Comparison of ENCODE assay signal across 22 mouse cellular contexts in genomic region chr1:160397037-160397436, GRCm38 (mm10).
DNase-seq lines count a peak whose midpoint lies in the region; ATAC-seq and TF ChIP-seq lines count a peak whose summit lies in the region.
"Had no signal": no experiment of that assay in that cellular context is flagged by ENCODE, and none has a peak within 500 bp of the region (broad histone marks: within the 10 kb centered on the region; RNA-seq: fewer than 3 reads in every experiment).

No protein-coding gene starts in this region.

- H3K9ac ChIP-seq in lung, embryonic 14.5 days, result no peak overlapping the region
- H3K9ac ChIP-seq: embryonic facial prominence, embryonic 12.5 days; forebrain, embryonic 12.5 days; heart, embryonic 15.5 days; hindbrain, embryonic 14.5 days had no signal

- ATAC-seq in lung, embryonic 14.5 days (ENCODE audit: insufficient read depth), result 0 out of 2 replicates have a peak, but pooled peaks have one; percentile 56
- peak; percentile 82 for ATAC-seq in activated CD4-positive, CD25-positive, alpha-beta regulatory T cell, adult 4 months
- ATAC-seq in inflammation-experienced regulatory T-cells, adult 6 months, result peak; percentile 77
- ATAC-seq: forebrain, embryonic 16.5 days; Patski had no signal

- no peaks in the 10 kb centered on the region for H3K27me3 ChIP-seq in lung, embryonic 14.5 days (ENCODE audit: insufficient read depth, low read length)
- H3K27me3 ChIP-seq: embryonic facial prominence, embryonic 12.5 days; forebrain, embryonic 12.5 days; heart, embryonic 15.5 days; Patski had no signal

- H3K27ac ChIP-seq in lung, embryonic 14.5 days (ENCODE audit: low read depth), result no peak overlapping the region
- H3K27ac ChIP-seq: embryonic facial prominence, embryonic 12.5 days; forebrain, embryonic 12.5 days; heart, adult 2 months; heart, embryonic 15.5 days; hindbrain, embryonic 10.5 days; hindbrain, embryonic 14.5 days had no signal

- TF ChIP-seq CTCF in lung, embryonic 14.5 days (IDR thresholded peaks at IDR 0.05; ENCODE audit: low read depth), result no peak

- no peak overlapping the region for H3K4me3 ChIP-seq in lung, embryonic 14.5 days (ENCODE audit: low read depth, low read length)
- H3K4me3 ChIP-seq: embryonic facial prominence, embryonic 12.5 days; forebrain, embryonic 12.5 days; heart, adult 2 months; heart, embryonic 15.5 days; hindbrain, embryonic 10.5 days had no signal

- no peaks in the 10 kb centered on the region; the same call in 1 of the 2 replicates for H3K4me1 ChIP-seq in lung, embryonic 14.5 days (ENCODE audit: insufficient read depth)
- H3K4me1 ChIP-seq: embryonic facial prominence, embryonic 12.5 days; forebrain, embryonic 12.5 days; hindbrain, embryonic 10.5 days had no signal

- 18% methylated on average over 2 of the region's 2 CpGs for WGBS in lung, embryonic 14.5 days

- no peaks in the 10 kb centered on the region for H3K9me3 ChIP-seq in lung, embryonic 14.5 days (ENCODE audit: low read depth, low read length)
- H3K9me3 ChIP-seq: embryonic facial prominence, embryonic 12.5 days; forebrain, embryonic 12.5 days; heart, embryonic 15.5 days; hindbrain, embryonic 10.5 days had no signal

- H3K4me2 ChIP-seq in lung, embryonic 14.5 days, result no peak overlapping the region
- H3K4me2 ChIP-seq: embryonic facial prominence, embryonic 12.5 days; forebrain, embryonic 12.5 days; heart, embryonic 11.5 days; heart, embryonic 15.5 days; hindbrain, embryonic 14.5 days had no signal

- DNase-seq in lung, embryonic 14.5 days, result no peak
- no peak for DNase-seq in lung, postnatal 14 days
- no peak for DNase-seq in lung, postnatal 36 days
- DNase-seq in lung, adult 18-20 months, result no peak
- no peak for DNase-seq in urinary bladder, postnatal 36 days (ENCODE audit: low spot score in 2 of 2)
- DNase-seq: adrenal gland, adult 8-10 months; adrenal gland, postnatal 36 days; cerebellum, adult 2 months; cerebellum, postnatal 10 days; gastrocnemius, postnatal 10 days; heart, adult 2 months; heart, postnatal 14 days had no signal

- H3K36me3 ChIP-seq in lung, embryonic 14.5 days (ENCODE audit: insufficient read depth), result no peaks in the 10 kb centered on the region
- H3K36me3 ChIP-seq: embryonic facial prominence, embryonic 12.5 days; forebrain, embryonic 12.5 days; heart, embryonic 15.5 days; hindbrain, embryonic 10.5 days had no signal
